Mouse (Mus musculus) testis, adult 2 months (tissue): ENCODE measurements around the gene Timm13.

Source experiments
- CTCF ChIP-seq: fragments of 200-500 bp; IDR thresholded peaks from 2 replicates; pipeline ENCODE4 v1.5.1; 2012; ENCODE audit warnings: low read depth, mild to moderate bottlenecking, inconsistent platforms, low read length, moderate library complexity; ENCODE audit not compliant: control insufficient read depth, insufficient read depth, insufficient replicate concordance
- POLR2A ChIP-seq: fragments of 200-500 bp; IDR thresholded peaks from 2 replicates; pipeline ENCODE4 v1.6.1; 2012; ENCODE audit warnings: low read depth, mild to moderate bottlenecking, inconsistent platforms, low read length, moderate library complexity; ENCODE audit not compliant: control insufficient read depth

- TF ChIP-seq POLR2A (no peak), CTCF (no peak)
These were observed 49.5 kb upstream of the Timm13 start for GRCm38 (mm10) chr10:80950314-80950713.
